Mouse (Mus musculus): ENCODE results near the gene Pid1. TPM values are rescaled to one million over a fixed set of nuclear protein-coding genes. Genes with fewer than 3 reads are reported as not detected.
"Not testable (repeated sequence)": the region's sequence is repeated elsewhere in the genome, so short reads cannot be mapped to it uniquely, and the experiment has no call there.

Gene Pid1
- polyA plus RNA-seq, 1 experiment from 2014 or later, result 103 TPM

GRCm38 (mm10) chr1:84331861-84332260 is 32.1 kb downstream of the Pid1 start:
- not testable (repeated sequence) for H3K27me3 ChIP-seq (ENCODE audit: control insufficient read depth, insufficient read depth, low read length); H3K9me3 ChIP-seq (ENCODE audit: control insufficient read depth, low read length); H3K9ac ChIP-seq; H3K4me1 ChIP-seq (replicated peaks; ENCODE audit: control insufficient read depth, insufficient read depth, low read length); DNase-seq (ENCODE audit: low spot score); H3K36me3 ChIP-seq (replicated peaks; ENCODE audit: control insufficient read depth, insufficient read depth); ATAC-seq (ENCODE audit: low FRiP score); H3K4me2 ChIP-seq (replicated peaks); H3K4me3 ChIP-seq (replicated peaks; ENCODE audit: low read length); H3K27ac ChIP-seq
- 86% methylated on average over 12 of the region's 12 CpGs for WGBS

- DNase-seq (ENCODE audit: low spot score) (no peak), ATAC-seq (ENCODE audit: low FRiP score) (no peak)
- Histone ChIP-seq H3K36me3 (replicated peaks; ENCODE audit: control insufficient read depth, insufficient read depth) (no peaks in the 10 kb centered on the region), H3K9ac (no peak overlapping the region), H3K27ac (0 out of 2 replicates have a peak overlapping the region, but pooled peaks have one; percentile 24), H3K4me1 (replicated peaks; ENCODE audit: control insufficient read depth, insufficient read depth, low read length) (peaks cover 11% of the 10 kb centered on the region; the same call in 1 of the 2 replicates), H3K4me2 (replicated peaks) (no peak overlapping the region), H3K27me3 (ENCODE audit: control insufficient read depth, insufficient read depth, low read length) (no peaks in the 10 kb centered on the region), H3K4me3 (replicated peaks; ENCODE audit: low read length) (no peak overlapping the region), H3K9me3 (ENCODE audit: control insufficient read depth, low read length) (no peaks in the 10 kb centered on the region)
- 41% methylated on average over 3 of the region's 3 CpGs for WGBS
These were observed 38.7 kb downstream of the Pid1 start for GRCm38 (mm10) chr1:84325309-84325708.

- H3K9me3 ChIP-seq (ENCODE audit: control insufficient read depth, low read length), result no peaks in the 10 kb centered on the region
- peak; percentile 22 for DNase-seq (ENCODE audit: low spot score)
These were observed 42.7 kb downstream of the Pid1 start for GRCm38 (mm10) chr1:84321327-84321726.

GRCm38 (mm10) chr1:84318569-84318968 is 45.4 kb downstream of the Pid1 start:
- no peaks in the 10 kb centered on the region for H3K27me3 ChIP-seq (ENCODE audit: control insufficient read depth, insufficient read depth, low read length)
- 89% methylated on average over 1 of the region's 1 CpGs for WGBS
- H3K4me3 ChIP-seq (replicated peaks; ENCODE audit: low read length), result no peak overlapping the region
- H3K36me3 ChIP-seq (replicated peaks; ENCODE audit: control insufficient read depth, insufficient read depth), result no peaks in the 10 kb centered on the region
- no peaks in the 10 kb centered on the region for H3K4me1 ChIP-seq (replicated peaks; ENCODE audit: control insufficient read depth, insufficient read depth, low read length)
- no peak overlapping the region for H3K27ac ChIP-seq
- DNase-seq (ENCODE audit: low spot score) (no peak), ATAC-seq (ENCODE audit: low FRiP score) (no peak)
- no peak overlapping the region for H3K9ac ChIP-seq
- H3K4me2 ChIP-seq (replicated peaks), result no peak overlapping the region
- H3K9me3 ChIP-seq (ENCODE audit: control insufficient read depth, low read length), result no peaks in the 10 kb centered on the region

More at GRCm38 (mm10) chr1:84321327-84321726, 42.7 kb downstream of the Pid1 start:
- no peak for ATAC-seq (ENCODE audit: low FRiP score)
- H3K27me3 ChIP-seq (ENCODE audit: control insufficient read depth, insufficient read depth, low read length), result no peaks in the 10 kb centered on the region
- no peak overlapping the region for H3K27ac ChIP-seq
- H3K36me3 ChIP-seq (replicated peaks; ENCODE audit: control insufficient read depth, insufficient read depth), result no peaks in the 10 kb centered on the region
- H3K4me1 ChIP-seq (replicated peaks; ENCODE audit: control insufficient read depth, insufficient read depth, low read length), result peaks cover 11% of the 10 kb centered on the region; the same call in 1 of the 2 replicates
- H3K4me3 ChIP-seq (replicated peaks; ENCODE audit: low read length), result no peak overlapping the region
- no peak overlapping the region for H3K9ac ChIP-seq
- WGBS, result 73% methylated on average over 4 of the region's 4 CpGs
- no peak overlapping the region for H3K4me2 ChIP-seq (replicated peaks)

- ATAC-seq (ENCODE audit: low FRiP score) (no peak), DNase-seq (ENCODE audit: low spot score) (no peak)
- no peak overlapping the region for H3K4me2 ChIP-seq (replicated peaks)
- H3K4me1 ChIP-seq (replicated peaks; ENCODE audit: control insufficient read depth, insufficient read depth, low read length), result no peaks in the 10 kb centered on the region
- WGBS, result 94% methylated on average over 1 of the region's 1 CpGs
- no peaks in the 10 kb centered on the region for H3K9me3 ChIP-seq (ENCODE audit: control insufficient read depth, low read length)
- H3K27me3 ChIP-seq (ENCODE audit: control insufficient read depth, insufficient read depth, low read length), result no peaks in the 10 kb centered on the region
- H3K27ac ChIP-seq, result no peak overlapping the region
- no peaks in the 10 kb centered on the region for H3K36me3 ChIP-seq (replicated peaks; ENCODE audit: control insufficient read depth, insufficient read depth)
- no peak overlapping the region for H3K4me3 ChIP-seq (replicated peaks; ENCODE audit: low read length)
- H3K9ac ChIP-seq, result no peak overlapping the region
These were observed 46.2 kb downstream of the Pid1 start for GRCm38 (mm10) chr1:84317827-84318226.

- H3K9ac ChIP-seq, result no peak overlapping the region
- ATAC-seq (ENCODE audit: low FRiP score), result no peak
- DNase-seq (ENCODE audit: low spot score), result no peak
- H3K4me1 ChIP-seq (replicated peaks; ENCODE audit: control insufficient read depth, insufficient read depth, low read length), result no peaks in the 10 kb centered on the region
- no peak overlapping the region for H3K4me2 ChIP-seq (replicated peaks)
- WGBS, result 86% methylated on average over 2 of the region's 2 CpGs
- H3K27ac ChIP-seq, result no peak overlapping the region
- no peaks in the 10 kb centered on the region for H3K9me3 ChIP-seq (ENCODE audit: control insufficient read depth, low read length)
- H3K27me3 ChIP-seq (ENCODE audit: control insufficient read depth, insufficient read depth, low read length), result no peaks in the 10 kb centered on the region
- no peak overlapping the region for H3K4me3 ChIP-seq (replicated peaks; ENCODE audit: low read length)
- H3K36me3 ChIP-seq (replicated peaks; ENCODE audit: control insufficient read depth, insufficient read depth), result no peaks in the 10 kb centered on the region
These were observed 54.0 kb downstream of the Pid1 start for GRCm38 (mm10) chr1:84309966-84310460.

- ATAC-seq (ENCODE audit: low FRiP score) (no peak), DNase-seq (ENCODE audit: low spot score) (peak; percentile 21)
- no peak overlapping the region for H3K27ac ChIP-seq
- no peak overlapping the region for H3K4me3 ChIP-seq (replicated peaks; ENCODE audit: low read length)
- H3K4me1 ChIP-seq (replicated peaks; ENCODE audit: control insufficient read depth, insufficient read depth, low read length), result no peaks in the 10 kb centered on the region
- whole genome bisulfite sequencing, result 86% methylated on average over 16 of the region's 16 CpGs
- H3K9ac ChIP-seq, result no peak overlapping the region
- H3K36me3 ChIP-seq (replicated peaks; ENCODE audit: control insufficient read depth, insufficient read depth), result no peaks in the 10 kb centered on the region
- no peak overlapping the region for H3K4me2 ChIP-seq (replicated peaks)
- no peaks in the 10 kb centered on the region for H3K27me3 ChIP-seq (ENCODE audit: control insufficient read depth, insufficient read depth, low read length)
- no peaks in the 10 kb centered on the region for H3K9me3 ChIP-seq (ENCODE audit: control insufficient read depth, low read length)
These were observed 58.1 kb downstream of the Pid1 start for GRCm38 (mm10) chr1:84305713-84306421.

GRCm38 (mm10) chr1:84302788-84303187 is 61.2 kb downstream of the Pid1 start:
- Histone ChIP-seq H3K9me3 (ENCODE audit: control insufficient read depth, low read length) (no peaks in the 10 kb centered on the region), H3K4me2 (replicated peaks) (no peak overlapping the region), H3K27me3 (ENCODE audit: control insufficient read depth, insufficient read depth, low read length) (no peaks in the 10 kb centered on the region), H3K36me3 (replicated peaks; ENCODE audit: control insufficient read depth, insufficient read depth) (no peaks in the 10 kb centered on the region), H3K27ac (no peak overlapping the region), H3K4me3 (replicated peaks; ENCODE audit: low read length) (no peak overlapping the region), H3K4me1 (replicated peaks; ENCODE audit: control insufficient read depth, insufficient read depth, low read length) (no peaks in the 10 kb centered on the region), H3K9ac (no peak overlapping the region)
- DNase-seq (ENCODE audit: low spot score), result peak; percentile 20
- no peak for ATAC-seq (ENCODE audit: low FRiP score)
- 79% methylated on average over 3 of the region's 3 CpGs for WGBS

GRCm38 (mm10) chr1:84299719-84300118 is 64.3 kb downstream of the Pid1 start:
- 0 out of 2 replicates have a peak, but pooled peaks cover 4% of the 10 kb centered on the region for H3K9me3 ChIP-seq (ENCODE audit: control insufficient read depth, low read length)
- 76% methylated on average over 1 of the region's 1 CpGs for WGBS

More at GRCm38 (mm10) chr1:84299719-84300118, 64.3 kb downstream of the Pid1 start:
- no peaks in the 10 kb centered on the region for H3K27me3 ChIP-seq (ENCODE audit: control insufficient read depth, insufficient read depth, low read length)
- H3K4me1 ChIP-seq (replicated peaks; ENCODE audit: control insufficient read depth, insufficient read depth, low read length), result no peaks in the 10 kb centered on the region
- H3K9ac ChIP-seq, result no peak overlapping the region
- no peak overlapping the region for H3K4me2 ChIP-seq (replicated peaks)
- H3K27ac ChIP-seq, result no peak overlapping the region
- H3K4me3 ChIP-seq (replicated peaks; ENCODE audit: low read length), result no peak overlapping the region
- H3K36me3 ChIP-seq (replicated peaks; ENCODE audit: control insufficient read depth, insufficient read depth), result no peaks in the 10 kb centered on the region
- ATAC-seq (ENCODE audit: low FRiP score) (no peak), DNase-seq (ENCODE audit: low spot score) (no peak)

Data from hindbrain, embryonic 14.5 days (tissue).